Mouse (Mus musculus): ENCODE results near the gene Vmn1r139.
"Not testable (repeated sequence)": the region's sequence is repeated elsewhere in the genome, so short reads cannot be mapped to it uniquely, and the experiment has no call there.

Gene Vmn1r139

GRCm38 (mm10) chr7:22068757-22069156, at the start of gene Vmn1r139:
Gene Vmn1r139, plus strand, starts transcription at chr7:22069057.
- not testable (repeated sequence) for DNase-seq (ENCODE audit: low read depth)

- DNase-seq (ENCODE audit: low read depth) = not testable (repeated sequence)
Observed at GRCm38 (mm10) chr7:22028797-22029196, 40.1 kb upstream of the Vmn1r139 start, which contains the start of gene Vmn1r138. Gene Vmn1r138, minus strand, starts transcription at chr7:22028897.

- not testable (repeated sequence) for DNase-seq (ENCODE audit: low read depth)
Observed at GRCm38 (mm10) chr7:22056205-22056604, 12.7 kb upstream of the Vmn1r139 start, which contains the start of gene Gm6176. Gene Gm6176, minus strand, starts transcription at chr7:22056305.

GRCm38 (mm10) chr7:22118145-22118544, 49.3 kb downstream of the Vmn1r139 start, which contains the start of gene Gm16451:
Gene Gm16451, minus strand, starts transcription at chr7:22118245.
- DNase-seq (ENCODE audit: low read depth) = not testable (repeated sequence)

GRCm38 (mm10) chr7:22134641-22135040, 65.8 kb downstream of the Vmn1r139 start, which contains the start of gene Gm10666:
Gene Gm10666, minus strand, starts transcription at chr7:22134741.
- not testable (repeated sequence) for DNase-seq (ENCODE audit: low read depth)

Measured in NIH3T3 (cell line).